Mouse (Mus musculus): Measurements from ENCODE around the gene Mlxipl.
"Not testable (repeated sequence)": the region's sequence is repeated elsewhere in the genome, so short reads cannot be mapped to it uniquely, and the experiment has no call there.

Mlxipl gene

DNA sequence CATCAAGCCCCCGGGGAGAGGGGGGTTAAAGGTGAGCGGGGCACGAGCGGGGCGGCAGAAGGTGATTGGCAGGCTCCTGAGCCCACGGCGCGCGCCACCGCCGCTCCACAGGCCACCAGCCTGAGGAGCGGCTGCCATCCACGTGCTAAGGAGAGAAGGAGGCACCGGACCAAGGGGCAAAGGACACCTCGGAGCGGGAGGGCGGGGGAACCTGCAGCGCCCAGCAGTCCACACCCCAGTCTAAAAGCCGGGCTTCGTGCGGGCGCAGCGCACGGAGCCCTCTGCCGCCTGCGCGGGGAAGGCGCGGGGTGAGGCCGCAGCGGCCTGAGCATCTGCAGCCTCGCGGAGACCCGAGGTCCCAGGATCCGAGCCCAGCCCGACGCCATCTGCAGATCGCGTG is at the start of gene Mlxipl:
Mlxipl (plus strand) TSS at position 238 of the 400 bp plus-strand sequence.
- no peak for DNase-seq (ENCODE audit: low read depth)

DNA sequence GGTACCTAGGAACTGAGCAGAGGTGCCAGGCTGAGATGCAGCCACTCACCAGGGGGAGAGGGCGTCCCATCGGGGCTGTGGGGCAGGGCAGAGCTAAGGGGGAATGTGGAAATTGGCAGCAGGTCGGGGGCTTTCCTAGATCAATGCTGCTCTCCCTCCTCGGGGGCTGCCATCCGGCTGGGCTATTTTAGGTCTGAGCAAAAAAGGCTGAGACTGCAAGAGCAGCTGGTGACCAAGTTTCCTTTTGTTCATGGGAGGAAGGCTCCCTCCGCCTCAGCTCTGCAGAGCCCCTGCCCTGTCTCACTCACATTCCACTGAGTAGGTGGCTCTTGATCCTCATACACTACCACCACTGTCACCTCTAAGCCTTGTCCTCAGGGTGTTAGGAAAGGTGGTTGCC is 49.6 kb upstream of the Mlxipl start:
- no peak for DNase-seq (ENCODE audit: low read depth)

DNA sequence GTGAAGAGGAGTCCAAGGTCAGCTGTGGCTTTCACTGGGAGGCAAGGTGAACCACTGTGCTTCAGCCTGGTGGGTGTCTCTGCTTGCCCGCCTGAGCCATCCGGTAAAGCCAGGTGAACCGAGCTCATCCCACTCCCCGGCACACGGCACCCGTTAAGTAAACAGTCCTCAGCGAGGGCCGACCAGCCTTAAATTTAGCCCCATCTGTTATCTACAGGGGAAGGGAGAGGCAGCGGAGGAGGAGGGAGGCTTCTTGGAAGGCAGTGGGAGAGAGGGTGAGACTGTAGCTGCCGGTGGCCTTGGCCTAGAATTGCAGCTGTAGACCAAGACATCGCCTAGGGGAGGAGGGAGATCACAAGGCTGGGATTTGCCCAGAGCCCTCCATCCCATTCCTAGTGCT is 48.9 kb upstream of the Mlxipl start:
- no peak for DNase-seq (ENCODE audit: low read depth)

DNA sequence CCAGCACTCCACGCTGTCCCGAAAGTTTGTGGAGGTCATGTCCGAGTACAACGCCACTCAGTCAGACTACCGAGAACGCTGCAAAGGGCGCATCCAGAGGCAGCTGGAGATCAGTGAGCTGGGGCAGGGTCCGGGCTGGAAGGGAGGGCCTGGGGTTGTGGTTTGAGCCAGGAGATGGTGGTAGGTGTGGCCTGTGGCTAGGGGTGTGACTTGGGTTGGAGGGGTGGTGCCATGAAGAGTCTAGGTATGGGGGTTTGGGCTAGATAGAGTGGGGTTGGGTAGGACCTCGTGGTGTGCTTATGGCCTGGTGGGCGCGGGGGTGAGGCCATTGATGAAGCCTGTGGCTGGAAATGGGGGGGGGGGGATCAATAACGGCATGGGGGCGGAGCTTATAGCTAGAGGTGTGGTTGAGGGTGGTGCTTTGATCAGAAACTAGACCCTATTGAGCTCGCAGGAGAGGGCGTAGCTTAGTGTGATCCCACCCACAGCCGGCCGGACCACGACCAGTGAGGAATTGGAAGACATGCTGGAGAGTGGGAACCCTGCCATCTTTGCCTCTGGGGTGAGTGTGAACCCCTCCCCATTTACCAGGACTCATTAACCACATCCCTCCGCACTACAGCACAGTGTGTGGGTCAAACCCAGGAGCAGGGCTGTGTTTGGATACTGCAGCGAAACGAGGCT is 47.4 kb upstream of the Mlxipl start:
- DNase-seq (ENCODE audit: low read depth): no peak

DNA sequence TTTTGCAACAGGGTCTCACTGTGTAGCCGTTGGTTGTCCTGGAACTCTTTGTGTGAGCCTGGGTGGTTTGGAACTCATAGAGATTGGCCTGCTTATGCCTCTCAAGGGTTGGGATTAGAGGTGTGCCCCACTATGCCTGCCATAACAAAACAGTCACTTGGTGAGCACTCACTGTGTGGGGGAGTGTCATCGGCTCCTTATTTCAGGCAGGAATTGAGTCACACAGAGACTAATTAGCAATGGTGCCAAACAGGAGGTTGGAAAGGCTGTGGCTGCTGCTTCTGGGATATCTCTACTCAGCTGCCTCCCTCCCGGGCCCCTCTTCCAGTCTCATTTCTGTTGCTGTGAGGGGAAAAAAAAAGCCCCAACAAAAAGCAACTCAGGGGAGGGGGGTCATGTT is 45.1 kb upstream of the Mlxipl start:
- DNase-seq (ENCODE audit: low read depth): no peak

- no peak for DNase-seq (ENCODE audit: low read depth)
Observed at GRCm38 (mm10) chr5:135048539-135048938, 41.2 kb upstream of the Mlxipl start.

GRCm38 (mm10) chr5:135049268-135049667 is 40.4 kb upstream of the Mlxipl start:
- not testable (repeated sequence) for DNase-seq (ENCODE audit: low read depth)

DNA sequence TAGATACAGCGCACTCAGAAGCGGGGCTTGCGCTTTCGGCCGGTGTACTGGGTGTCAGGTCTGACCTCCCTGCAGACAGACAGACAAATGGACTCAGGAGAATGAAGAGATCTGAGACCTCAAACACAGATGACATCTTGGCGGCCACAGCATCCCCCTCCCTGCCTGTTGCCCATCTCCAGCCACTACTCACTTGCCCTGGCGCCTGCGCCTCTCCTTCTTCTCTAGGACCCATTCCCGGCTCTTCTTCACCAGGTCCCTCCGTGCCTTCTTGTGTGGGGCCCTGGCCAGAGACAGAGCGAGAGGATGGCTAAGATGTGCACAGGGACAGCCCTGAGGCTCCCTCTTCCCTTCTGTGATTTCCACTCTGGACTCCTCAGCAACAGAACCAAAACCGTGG is 36.3 kb upstream of the Mlxipl start:
- no peak for DNase-seq (ENCODE audit: low read depth)

GRCm38 (mm10) chr5:135063629-135064381 is 25.9 kb upstream of the Mlxipl start, which contains the start of gene Dnajc30:
Dnajc30 (plus strand) TSS chr5:135064202.
- peak; percentile 99 for DNase-seq (ENCODE audit: low read depth)

GRCm38 (mm10) chr5:135064382-135064766 is 25.3 kb upstream of the Mlxipl start:
- DNase-seq (ENCODE audit: low read depth): no peak

GRCm38 (mm10) chr5:135064909-135065446 is 24.7 kb upstream of the Mlxipl start, which contains the start of gene Bud23:
Bud23 (minus strand) TSS chr5:135064959.
- peak; percentile 14 for DNase-seq (ENCODE audit: low read depth)

DNA sequence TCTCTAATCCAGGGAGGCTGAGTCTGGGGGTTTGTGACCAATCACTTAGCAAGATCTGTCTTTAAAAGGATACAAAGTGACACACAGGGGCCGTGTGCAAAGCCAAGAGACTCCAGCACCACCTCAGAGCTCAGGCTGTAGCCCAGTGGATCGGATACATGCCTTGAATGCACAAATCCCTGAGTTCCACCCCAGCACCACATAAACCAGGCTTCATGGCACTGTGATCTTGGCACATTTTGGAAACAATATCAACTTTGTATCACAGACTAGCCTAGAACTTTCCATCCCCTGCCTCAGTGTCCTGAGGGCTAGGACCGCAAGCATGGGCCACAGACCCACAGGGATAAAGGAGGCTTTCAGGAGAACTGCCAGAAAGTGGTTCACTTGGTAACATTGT is 23.7 kb upstream of the Mlxipl start:
- DNase-seq (ENCODE audit: low read depth): no peak

DNA sequence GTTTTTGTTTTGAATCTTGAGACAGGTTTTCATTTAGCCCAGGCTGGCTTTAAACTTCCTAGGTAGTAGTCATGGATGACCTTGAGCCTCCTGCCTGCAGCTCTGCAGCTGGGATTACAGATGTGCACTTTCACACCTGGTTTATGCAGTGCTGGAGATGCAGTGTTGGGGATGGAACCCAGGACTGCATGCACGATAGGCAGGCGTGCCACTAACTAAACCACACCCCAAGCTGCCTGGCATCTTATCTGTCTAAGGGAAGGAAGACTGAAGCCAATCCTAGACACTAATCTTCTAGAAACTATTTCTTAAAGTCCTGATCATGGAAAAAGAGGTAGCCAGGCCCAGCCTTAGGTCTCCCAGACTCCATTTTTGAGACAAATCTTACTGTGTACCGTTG is 19.2 kb upstream of the Mlxipl start:
- DNase-seq (ENCODE audit: low read depth): no peak

GRCm38 (mm10) chr5:135072061-135072460 is 17.6 kb upstream of the Mlxipl start:
- no peak for DNase-seq (ENCODE audit: low read depth)

GRCm38 (mm10) chr5:135072720-135073119 is 17.0 kb upstream of the Mlxipl start:
- no peak for DNase-seq (ENCODE audit: low read depth)

DNA sequence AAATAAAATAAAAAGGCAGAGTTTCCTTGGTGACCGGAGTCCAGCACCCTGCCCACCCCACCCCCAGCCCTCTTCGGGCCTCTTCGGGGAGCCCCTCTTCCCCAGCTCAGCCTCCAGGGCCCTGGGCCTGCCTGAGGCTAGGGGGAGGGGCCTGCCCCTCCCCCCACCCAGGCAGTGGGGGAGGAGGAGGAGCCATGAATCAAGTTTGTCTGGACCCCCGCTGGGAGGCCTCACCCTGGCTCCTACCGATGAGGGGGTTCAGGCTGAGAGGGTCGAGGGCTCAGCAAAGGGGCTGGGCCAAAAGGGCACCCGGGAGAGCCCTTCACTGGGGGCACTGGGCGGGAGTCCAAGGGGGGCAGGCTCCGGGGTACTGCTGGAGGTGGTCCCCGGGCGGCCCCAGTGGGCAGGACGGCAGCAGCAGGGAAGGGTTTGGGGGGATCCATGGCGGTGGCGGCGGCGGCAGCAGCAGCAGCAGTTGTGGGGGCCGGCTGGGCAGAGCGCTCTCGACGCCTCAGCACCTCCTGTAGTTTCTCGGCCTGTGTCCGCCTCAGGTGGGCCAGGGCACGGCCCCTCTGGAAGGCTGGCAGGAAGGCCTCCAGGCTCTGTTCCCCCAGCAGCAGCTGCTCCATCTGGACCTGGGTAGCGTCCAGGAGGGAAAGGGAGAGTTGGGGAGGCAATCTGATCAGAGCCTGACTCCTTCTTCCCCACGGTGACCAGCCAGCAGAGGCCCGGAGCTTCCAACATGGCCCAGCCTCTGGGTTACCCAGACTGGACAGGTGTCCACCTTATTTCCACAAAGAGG is 16.1 kb upstream of the Mlxipl start:
- DNase-seq (ENCODE audit: low read depth): no peak

DNA sequence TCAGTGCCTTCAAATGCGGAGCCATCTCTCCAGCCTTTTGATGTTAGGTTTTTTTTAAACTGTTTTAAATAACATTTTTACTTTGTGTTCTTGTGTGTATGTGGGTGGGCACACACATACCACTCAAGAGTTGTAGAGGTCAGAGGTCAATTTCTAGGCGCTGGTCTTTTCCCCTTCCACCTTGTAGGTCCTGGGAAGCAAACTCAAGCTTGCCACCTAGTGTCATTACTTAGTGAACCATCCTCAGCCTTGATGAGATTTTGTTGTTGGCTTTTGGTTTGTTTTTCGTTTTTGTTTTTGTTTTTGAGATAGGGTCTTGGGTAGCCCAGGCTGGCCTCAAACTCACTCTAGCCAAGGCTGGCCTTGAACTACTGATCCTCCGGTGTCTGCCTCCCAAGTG is 14.0 kb upstream of the Mlxipl start:
- no peak for DNase-seq (ENCODE audit: low read depth)

DNA sequence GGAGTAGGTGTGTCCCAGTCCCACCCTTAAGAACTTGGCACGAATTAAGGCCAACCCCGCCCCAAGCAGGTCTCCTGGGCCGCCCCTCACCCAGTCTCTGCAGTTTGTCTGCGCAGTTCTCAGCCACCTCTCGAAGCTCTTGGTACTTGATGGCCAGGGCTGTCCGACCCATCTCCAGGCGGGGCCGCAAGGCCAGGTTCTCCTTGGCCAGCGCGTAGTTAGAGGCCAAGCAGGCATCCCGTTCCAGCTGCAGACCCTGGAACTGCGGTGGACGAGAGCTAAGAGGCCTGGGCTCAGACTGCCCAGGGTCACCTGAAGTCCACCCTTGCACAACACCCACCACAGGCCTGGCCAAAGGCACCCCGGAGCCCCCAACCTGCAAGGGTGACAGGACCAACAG is 13.3 kb upstream of the Mlxipl start:
- no peak for DNase-seq (ENCODE audit: low read depth)

DNA sequence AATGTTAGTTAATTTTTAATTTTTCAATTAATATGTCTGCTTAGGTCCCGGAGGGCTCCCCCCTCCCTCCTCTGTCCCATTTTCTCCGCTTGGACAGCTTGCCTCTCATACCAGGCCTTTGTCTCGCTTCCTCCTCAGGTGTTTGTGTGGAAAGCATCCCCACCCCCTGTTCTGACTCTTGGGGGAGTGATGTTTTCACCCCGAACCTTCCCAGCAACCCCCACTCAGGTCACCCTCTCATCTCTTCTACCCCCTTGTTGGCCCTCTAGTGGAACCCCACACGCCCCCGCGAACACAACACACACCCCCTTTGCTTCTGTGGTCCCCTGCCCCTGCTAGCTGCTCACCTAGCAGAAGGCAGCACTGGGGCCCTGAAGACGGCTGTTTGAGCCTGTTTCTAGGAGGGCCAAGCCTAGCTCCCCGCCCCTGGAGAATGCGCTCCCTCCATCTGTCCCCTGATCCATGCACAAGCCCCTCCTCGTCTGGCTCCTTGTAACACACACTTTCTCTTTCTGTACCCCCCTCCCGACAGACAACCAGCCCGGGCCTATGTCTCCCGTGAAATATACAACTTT is 12.7 kb upstream of the Mlxipl start:
- DNase-seq (ENCODE audit: low read depth): peak; percentile 16

DNA sequence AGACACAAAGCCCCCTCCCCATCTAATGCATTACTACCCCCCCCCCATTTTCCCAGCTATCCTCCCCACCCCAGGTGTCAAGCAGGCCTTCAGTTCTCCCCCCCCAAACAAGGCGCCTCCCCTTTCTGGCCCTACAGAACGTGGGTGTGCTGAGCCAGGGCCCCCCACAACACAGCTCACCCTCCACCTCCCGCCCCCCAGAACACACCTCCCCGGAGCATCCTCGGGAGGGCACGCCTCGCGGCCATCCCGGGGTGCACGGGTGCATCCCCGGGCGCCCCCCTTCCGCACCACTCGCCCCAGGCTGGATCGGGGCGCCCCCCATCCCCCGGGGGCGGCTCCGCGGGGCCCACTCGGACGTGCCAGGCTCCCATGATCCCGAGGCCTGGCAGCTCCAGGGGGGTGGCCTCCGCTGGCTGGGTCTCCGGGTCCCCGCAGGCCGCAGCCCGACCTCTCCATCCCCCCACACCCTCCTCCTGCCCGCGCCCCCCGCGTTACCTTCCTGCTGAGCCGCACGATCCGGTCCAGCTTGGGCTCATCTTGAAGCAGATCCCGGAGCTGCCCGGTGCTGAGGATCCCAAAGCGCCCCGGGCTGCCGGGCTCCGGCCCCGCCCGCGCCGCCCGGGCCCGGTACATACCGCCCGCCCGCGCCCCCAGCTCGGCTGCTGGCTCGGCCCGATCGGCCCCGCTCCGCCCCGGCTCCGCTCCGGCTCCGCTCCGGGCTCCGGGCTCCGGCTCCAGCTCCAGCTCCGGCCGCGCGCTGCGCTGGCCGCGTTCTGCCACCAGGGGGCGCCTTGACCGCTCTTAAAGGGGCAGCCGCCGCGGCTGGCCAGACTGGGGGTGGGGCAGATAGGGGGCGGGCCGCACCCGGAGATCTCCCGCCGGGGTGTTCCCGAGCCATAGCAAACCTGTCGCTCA is 11.9 kb upstream of the Mlxipl start, which contains the start of gene Vps37d:
Vps37d (minus strand) TSS at position 703 of the 918 bp plus-strand sequence.
- DNase-seq (ENCODE audit: low read depth): peak; percentile 89

- no peak for DNase-seq (ENCODE audit: low read depth)
Observed at GRCm38 (mm10) chr5:135078482-135078810, 11.2 kb upstream of the Mlxipl start.

Data from induced T-regulatory cell, adult 2 months (primary cell).